Mouse (Mus musculus) heart, postnatal 0 days (tissue): ENCODE results near the gene Spag9.

Experiments used
- CTCF ChIP-seq: IDR thresholded peaks from 2 replicates; pipeline ENCODE4 v1.5.1; 2016; ENCODE audit warnings: antibody characterized with exemption, control low read depth, low read depth
- EP300 ChIP-seq: IDR thresholded peaks from 2 replicates; pipeline ENCODE4 v1.6.1; 2016; ENCODE audit warnings: antibody characterized with exemption, low read depth

DNA sequence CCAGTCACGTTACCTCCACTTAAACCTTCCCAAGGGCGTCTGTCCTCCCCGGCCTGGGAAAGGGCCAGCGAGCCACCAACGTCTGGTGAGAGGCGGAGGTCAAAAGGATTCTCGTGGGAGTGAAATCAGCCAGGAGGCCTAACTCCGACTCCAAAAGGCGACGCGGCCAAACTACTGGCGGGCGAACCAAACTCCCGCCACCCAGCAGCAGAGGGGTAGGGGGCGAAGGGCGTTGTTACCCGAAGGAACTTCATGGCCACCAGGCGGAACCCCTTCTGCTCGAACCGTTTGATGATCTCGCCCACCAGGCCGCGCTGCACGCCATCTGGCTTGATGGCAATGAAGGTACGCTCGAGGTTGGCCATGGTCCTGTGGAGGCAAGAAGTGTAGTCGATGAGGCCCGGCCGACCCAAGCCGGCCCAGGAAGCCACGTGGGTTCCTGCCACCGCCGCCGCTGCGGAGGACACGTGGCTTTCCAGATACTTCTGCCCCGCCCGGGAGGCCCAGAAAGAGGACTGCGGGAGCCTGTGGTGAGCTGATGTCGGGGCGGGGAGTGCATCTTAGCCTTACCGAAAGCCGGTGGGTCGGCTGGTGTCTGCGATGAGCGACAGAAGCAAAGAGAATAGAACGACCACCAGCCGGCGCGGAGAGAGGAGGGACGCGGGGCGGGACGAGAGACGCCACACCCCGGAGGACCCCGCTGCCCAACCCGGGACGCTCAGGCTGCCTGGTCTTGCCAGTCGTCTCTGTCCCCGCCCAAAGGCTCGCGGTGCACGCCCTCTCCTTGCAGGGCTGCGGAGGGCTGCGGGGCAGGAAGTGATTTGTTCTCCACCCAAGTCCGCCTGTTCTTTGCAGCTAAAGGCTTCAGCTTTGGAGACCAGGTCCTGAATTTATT lies 40.4 kb upstream of the Spag9 start:
- TF ChIP-seq CTCF (no peak), EP300 (peak; percentile 70)
